Comparison of ENCODE assay signal across 8 mouse cellular contexts in genomic region chr9:15033568-15034160, GRCm38 (mm10). TPM values are rescaled to one million over a fixed set of nuclear protein-coding genes. Genes with fewer than 3 reads are reported as not detected.
A peak's percentile ranks its signal among the peaks of the same experiment; 100 is the strongest.
DNase-seq lines count a peak whose midpoint lies in the region; TF ChIP-seq lines count a peak whose summit lies in the region.

No protein-coding gene starts in this region.

- no peak for TF ChIP-seq POLR2A in thymus, adult 2 months (IDR thresholded peaks at IDR 0.05; ENCODE audit: control insufficient read depth, extremely low read depth, insufficient read depth, low read length, poor library complexity)

- intact Hi-C loops in heart, postnatal 14 days (cut with DNase I), result loop anchor here (2.0 to 5.0 kb wide), 2 partner anchors 74 to 137 kb away; no protein-coding TSS in a partner anchor
- intact Hi-C loops in heart, postnatal 36 days (cut with DNase I), result loop anchor here (5.0 to 10.0 kb wide), 3 partner anchors 74 to 251 kb away; no protein-coding TSS in a partner anchor
- intact Hi-C loops in gastrocnemius, postnatal 36 days (cut with DNase I), result no loop called here

- no peak overlapping the region for H3K4me3 ChIP-seq in thymus, adult 2 months (ENCODE audit: control insufficient read depth, insufficient read depth, low read length)
- no peak overlapping the region for H3K4me3 ChIP-seq in macrophage (ENCODE audit: inconsistent target)

- H3K36me3 ChIP-seq in thymus, adult 2 months (ENCODE audit: control insufficient read depth, insufficient read depth, low read length), result 0 out of 2 replicates have a peak, but pooled peaks cover 5% of the 10 kb centered on the region
- no peaks in the 10 kb centered on the region for H3K36me3 ChIP-seq in macrophage (ENCODE audit: inconsistent target)

- TF ChIP-seq CTCF in thymus, adult 2 months (IDR thresholded peaks at IDR 0.05; ENCODE audit: borderline replicate concordance, control insufficient read depth, extremely low read depth, insufficient read depth, low read length, poor library complexity), result peak; percentile 56; the same call in 1 of the 2 replicates

- no peaks in the 10 kb centered on the region for H3K4me1 ChIP-seq in thymus, adult 2 months (replicated peaks; ENCODE audit: control insufficient read depth, insufficient read depth, low read length)

- WGBS in thymus, adult 2 months, result 77% methylated on average over 5 of the region's 5 CpGs
- 78% methylated on average over 5 of the region's 5 CpGs for WGBS in macrophage (ENCODE audit: missing documents)

- H3K27ac ChIP-seq in thymus, adult 2 months (ENCODE audit: control insufficient read depth, insufficient read depth, low read length), result no peak overlapping the region
- peak overlapping the region; percentile 46 for H3K27ac ChIP-seq in macrophage

- no peaks in the 10 kb centered on the region for H3K27me3 ChIP-seq in thymus, adult 2 months (ENCODE audit: control insufficient read depth, insufficient read depth, low read length)

- H3K79me2 ChIP-seq in macrophage (ENCODE audit: inconsistent target), result peaks cover 26% of the 10 kb centered on the region; the same call in 1 of the 2 replicates

- DNase-seq in heart, postnatal 14 days, result peak; percentile 29 to 42
- DNase-seq in heart, postnatal 36 days, result no peak
- peak; percentile 49 for DNase-seq in thymus, adult 2 months
- no peak for DNase-seq in thymus, adult 18-20 months
- peak; percentile 65 for DNase-seq in brain, adult 2 months (ENCODE audit: low read depth, low spot score)
- no peak for DNase-seq in layer of hippocampus, postnatal 36 days
- DNase-seq in gastrocnemius, postnatal 36 days, result no peak

RNA-seq across cellular contexts. Expression of gene Panx1, which starts 11.6 kb away (rescaled TPM):
- 1 to 10 TPM; 6.2 to 6.4 TPM for total RNA-seq in heart, postnatal 14 days (2021)
- 1 to 10 TPM; 4.7 to 7.1 TPM for total RNA-seq in heart, postnatal 36 days (2021)
- 145 and 155 TPM in 2 replicates for polyA plus RNA-seq in thymus, adult 2 months (2012; rRNA removed)
- 10 to 100 TPM in 6 of 26 experiments, 1 to 10 TPM in 19, under 1 TPM in 1; 0.73 to 18.3 (median 5.8) TPM for total RNA-seq in macrophage (2018; cell fraction: chromatin; rRNA removed)
- total RNA-seq in macrophage (2018; cell fraction: cytosol; rRNA removed), result 10 to 100 TPM in 24 of 26 experiments, 1 to 10 TPM in 2; 9.7 to 27.2 (median 14.5) TPM
- 10 to 100 TPM in 11 of 26 experiments, 1 to 10 TPM in 15; 4.5 to 20.9 (median 9.1) TPM for total RNA-seq in macrophage (2018; cell fraction: nucleus; rRNA removed)
- polyA plus RNA-seq in macrophage (2018), result 16.0 to 28.2 TPM (median 27.1 TPM) in 3 replicates
- 10 to 100 TPM; 26.8 to 27.5 TPM for total RNA-seq in layer of hippocampus, postnatal 36 days (2021)
- total RNA-seq in gastrocnemius, postnatal 36 days (2021), result 10 to 100 TPM; 31.2 to 39.3 TPM

Comparison
In these comparisons a context has a peak if more than half of its experiments do, and no peak if none do; other contexts are left out.
1. DNase-seq: peak in heart, postnatal 14 days (2 of 2), thymus, adult 2 months (single experiment) and brain, adult 2 months (single experiment); none in heart, postnatal 36 days (0 of 2), thymus, adult 18-20 months (0 of 2), layer of hippocampus, postnatal 36 days (0 of 2) and gastrocnemius, postnatal 36 days (0 of 2).